Mouse (Mus musculus) brain, embryonic 14.5 days (tissue): ENCODE data around the gene Clnk. TPM values are rescaled to one million over a fixed set of nuclear protein-coding genes. Genes with fewer than 3 reads are reported as not detected.

ENCODE experiments used
- DNase-seq: peaks from one replicate; pipeline ENCODE4 v3.0.0-alpha.2; 2011; ENCODE audit warnings: low read depth
- CTCF ChIP-seq: fragments of 200-500 bp; IDR thresholded peaks from 2 replicates; pipeline ENCODE4 v1.5.1; 2012; ENCODE audit warnings: inconsistent platforms, mild to moderate bottlenecking, moderate library complexity, borderline replicate concordance; ENCODE audit not compliant: insufficient read depth, insufficient read length; ENCODE audit errors: extremely low read depth
- POLR2A ChIP-seq: fragments of 200-500 bp; IDR thresholded peaks from 2 replicates; pipeline ENCODE4 v1.6.1; 2012; ENCODE audit warnings: mild to moderate bottlenecking, inconsistent platforms, borderline replicate concordance; ENCODE audit not compliant: poor library complexity, insufficient read depth, insufficient read length, severe bottlenecking; ENCODE audit errors: extremely low read depth
- polyA plus RNA-seq: library from polyadenylated mRNA; depleted of rRNA; stranded (reverse); fragments of >200 nt; gene quantifications from 2 replicates; pipeline ENCODE4 v1.2.3, GENCODE M21; 2012

The Clnk gene
- polyA plus RNA-seq, 1 experiment, result 0.08 TPM

DNA sequence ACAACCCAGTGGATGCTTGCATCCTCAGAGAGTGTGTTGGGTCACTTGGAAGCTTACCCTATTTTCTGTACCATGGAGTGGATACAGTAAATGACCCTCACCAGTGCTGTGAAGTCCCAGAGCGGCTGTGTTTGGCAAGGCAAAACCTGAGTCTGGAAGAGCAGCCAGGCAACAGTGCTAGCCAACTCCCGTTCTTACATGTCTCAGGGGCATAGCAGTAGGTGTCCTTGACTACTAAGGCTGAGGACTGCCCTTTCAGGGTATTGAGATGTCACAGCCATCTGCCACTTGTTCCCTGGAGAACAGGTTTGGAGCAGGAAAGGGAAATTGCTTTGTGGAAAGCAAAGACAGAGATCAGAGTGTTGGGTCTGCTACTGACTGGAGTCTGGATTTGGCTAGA lies 85.5 kb downstream of the Clnk start:
- no peak for DNase-seq
- TF ChIP-seq CTCF, result no peak
- TF ChIP-seq POLR2A, result no peak

DNA sequence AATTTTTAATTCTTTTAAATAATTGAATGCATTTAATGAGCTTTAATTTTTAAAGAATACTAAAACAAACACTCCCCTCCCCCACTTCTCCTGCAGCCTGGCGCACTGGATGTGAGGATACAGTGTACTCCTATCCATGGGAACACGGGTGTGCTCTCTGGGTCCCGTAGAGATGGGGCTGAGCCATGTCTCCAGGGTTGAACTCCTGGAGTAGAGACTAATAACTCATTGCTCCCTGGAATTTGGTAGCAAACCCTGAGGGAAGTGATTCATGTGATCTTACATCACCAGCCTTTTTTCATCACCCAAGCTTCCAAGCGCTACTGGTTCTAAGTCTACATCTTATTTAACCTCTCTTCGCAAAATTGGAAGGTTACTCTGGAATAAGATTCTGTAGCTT lies 87.8 kb downstream of the Clnk start:
- no peak for TF ChIP-seq CTCF
- TF ChIP-seq POLR2A, result no peak
- no peak for DNase-seq

DNA sequence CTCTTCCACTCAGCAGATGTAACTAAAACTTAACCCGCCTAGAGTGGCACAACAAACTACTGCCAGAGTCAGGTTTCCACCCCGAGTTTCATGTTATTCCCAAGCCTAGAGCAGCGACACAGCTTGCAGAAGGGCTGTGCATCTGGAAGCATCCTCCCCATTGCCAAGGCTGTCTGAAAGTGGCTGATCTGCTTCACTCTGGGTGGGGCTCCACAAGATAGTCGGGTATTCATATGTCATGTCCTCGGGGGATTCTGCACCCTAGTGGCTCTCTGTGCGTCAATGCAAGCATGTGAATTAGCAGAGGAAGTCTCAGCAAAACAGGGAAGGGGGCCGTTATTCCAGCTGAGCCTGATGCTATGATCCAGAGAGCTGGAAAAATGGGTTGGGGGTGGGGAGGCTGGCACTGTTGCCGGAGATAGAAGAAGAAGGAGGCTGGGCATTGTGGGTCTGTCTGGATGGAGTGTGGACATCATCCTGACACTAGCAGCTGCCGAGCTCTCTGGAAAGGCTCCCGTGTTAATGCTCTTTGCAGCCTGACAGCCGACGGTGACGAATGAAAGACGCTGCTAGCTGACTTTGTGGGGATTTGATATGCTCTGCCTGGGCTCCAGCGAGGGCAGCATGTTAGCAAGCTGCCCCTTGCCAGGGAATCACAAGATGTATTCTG lies 88.6 kb downstream of the Clnk start:
- peak; percentile 73 for DNase-seq
- TF ChIP-seq CTCF, result no peak
- TF ChIP-seq POLR2A, result no peak

DNA sequence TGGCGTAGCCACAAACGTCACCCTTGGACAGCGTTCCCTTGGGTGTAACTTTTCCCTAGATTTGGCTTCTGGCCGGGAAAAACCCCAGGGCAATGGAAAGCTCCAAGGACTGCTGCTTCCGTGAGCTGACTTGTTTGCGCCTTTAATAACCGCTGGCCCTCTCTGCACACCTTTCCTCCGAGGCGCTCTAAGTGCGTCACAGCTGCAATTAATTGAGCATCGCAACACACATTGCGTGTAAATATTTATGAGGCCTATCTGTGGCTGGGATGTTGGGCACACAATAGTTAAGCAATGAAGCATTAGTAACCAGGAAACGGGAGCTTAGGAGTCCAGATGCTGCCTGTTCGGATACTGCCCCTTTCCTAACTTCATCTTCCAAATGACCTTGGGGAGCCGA lies 90.5 kb downstream of the Clnk start:
- TF ChIP-seq POLR2A (no peak), CTCF (no peak)
- DNase-seq, result peak; percentile 51

DNA sequence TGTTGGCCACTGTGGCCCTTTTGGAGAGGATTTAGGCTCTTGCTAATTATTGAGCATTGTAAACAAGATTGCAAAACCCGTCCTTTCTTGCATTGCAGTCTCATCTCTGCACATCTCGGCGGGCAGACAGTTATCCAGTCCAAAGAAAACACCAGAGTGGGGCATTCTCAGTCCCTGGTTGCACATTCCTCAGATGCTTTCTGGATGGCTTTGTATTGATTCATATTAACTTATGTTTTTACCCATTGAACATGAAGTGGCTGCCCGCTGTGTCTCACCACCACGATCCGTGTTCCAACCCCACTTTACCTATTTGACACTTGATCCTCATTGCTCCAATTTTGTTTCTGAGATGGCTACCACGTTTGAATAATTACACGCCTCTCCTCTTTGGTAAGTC lies 90.9 kb downstream of the Clnk start:
- no peak for DNase-seq
- no peak for TF ChIP-seq POLR2A
- no peak for TF ChIP-seq CTCF

DNA sequence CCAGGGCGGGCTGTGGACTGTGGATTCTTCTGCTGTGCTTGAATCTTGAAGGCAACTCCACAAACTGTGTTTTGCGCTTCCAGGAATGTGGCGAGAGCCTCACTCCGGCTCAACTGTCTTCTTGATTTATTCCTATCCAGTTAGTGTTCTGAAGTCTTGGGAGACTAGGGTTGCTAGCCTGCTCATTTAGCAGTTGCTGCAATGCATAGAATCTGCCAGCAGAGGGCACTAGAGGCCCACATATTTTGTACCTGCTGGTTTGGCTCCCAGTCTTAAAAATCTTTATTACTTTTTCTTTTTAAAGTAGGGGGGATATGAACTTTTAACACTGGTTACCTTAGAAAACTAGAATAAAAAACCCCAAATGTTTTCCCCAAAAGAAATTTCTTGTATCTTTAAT lies 94.8 kb downstream of the Clnk start:
- peak; percentile 85 for DNase-seq
- TF ChIP-seq CTCF (peak; percentile 86; the same call in 1 of the 2 replicates), POLR2A (no peak)

DNA sequence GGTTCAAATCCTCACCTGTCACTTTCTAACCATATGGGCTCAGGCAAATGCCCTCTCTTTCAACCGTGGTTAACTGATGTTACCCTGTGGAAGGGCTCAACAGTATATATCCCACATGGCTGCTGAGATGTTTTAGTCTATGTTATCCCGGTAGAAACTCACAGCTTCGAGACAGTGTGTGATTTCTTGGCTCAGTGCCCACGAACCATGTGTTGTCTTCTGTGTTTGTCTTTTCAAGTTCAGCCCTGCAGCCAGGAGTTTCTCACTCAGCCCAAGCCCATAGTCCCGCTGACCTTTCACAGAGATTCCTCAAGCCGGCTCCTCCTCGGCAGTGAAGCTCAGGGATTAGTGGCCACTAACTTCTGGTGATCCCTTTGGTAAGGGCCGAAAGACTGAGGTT lies 96.0 kb downstream of the Clnk start:
- DNase-seq, result peak; percentile 64
- TF ChIP-seq CTCF, result no peak
- no peak for TF ChIP-seq POLR2A

DNA sequence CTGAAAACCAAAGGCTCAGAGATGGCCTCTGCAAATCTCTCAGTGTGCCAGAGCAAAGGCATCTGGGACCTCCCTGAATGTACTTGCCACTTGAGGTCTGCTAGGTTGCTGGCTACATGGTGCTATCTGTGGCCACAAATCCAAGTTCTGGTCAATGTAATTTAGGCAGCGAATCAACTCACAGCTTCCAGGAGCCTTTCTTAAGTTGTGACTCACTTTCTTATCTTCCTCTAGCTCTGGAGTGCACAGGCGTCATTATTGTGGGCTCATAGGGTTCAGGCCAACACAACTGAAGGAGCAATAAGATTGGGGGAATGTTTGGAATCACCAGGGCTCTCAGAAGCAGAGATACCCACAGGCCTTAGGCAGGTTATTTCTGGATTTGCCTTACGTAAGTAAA lies 96.6 kb downstream of the Clnk start:
- no peak for TF ChIP-seq CTCF
- no peak for TF ChIP-seq POLR2A
- no peak for DNase-seq

DNA sequence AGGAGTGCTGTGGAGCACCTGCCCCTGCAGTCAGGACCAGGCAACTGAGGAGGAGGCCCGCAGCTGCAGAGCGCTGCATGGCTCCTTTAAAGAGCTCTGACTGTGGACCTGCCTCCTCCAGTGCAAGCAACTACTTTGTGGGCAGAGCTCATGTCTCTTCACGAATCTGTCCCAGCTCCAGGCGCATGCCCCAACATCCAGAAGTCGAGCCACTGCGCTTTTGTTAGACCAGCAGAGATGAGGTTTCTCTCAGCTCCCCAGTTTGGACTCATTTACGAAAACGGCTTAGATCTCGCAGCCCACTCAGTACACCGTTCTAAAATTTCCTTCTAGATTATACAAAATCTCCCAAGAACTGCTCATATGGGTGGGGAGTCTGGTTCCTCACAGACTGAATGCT lies 101.1 kb downstream of the Clnk start:
- no peak for DNase-seq
- TF ChIP-seq CTCF (no peak), POLR2A (no peak)

DNA sequence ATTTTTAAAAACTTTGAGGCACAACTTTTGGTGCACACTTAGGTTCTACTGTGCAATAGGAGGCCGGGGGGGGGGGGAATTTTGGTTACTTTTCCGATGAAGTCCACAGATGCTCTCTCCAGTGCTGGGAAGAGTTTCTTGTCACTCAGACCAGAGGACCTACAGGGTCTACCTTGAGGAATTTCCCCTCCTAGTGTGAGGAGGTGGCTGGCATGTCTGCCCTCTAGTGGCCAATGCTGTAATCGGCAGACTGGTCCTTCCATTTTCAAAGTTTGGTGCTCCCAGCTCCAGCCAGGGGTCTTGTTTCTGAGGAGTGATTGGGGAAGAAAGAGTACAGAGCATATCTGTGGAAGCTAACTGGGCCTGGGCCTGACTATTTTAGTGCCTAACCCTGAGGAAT lies 121.7 kb downstream of the Clnk start:
- DNase-seq, result peak; percentile 43
- TF ChIP-seq POLR2A, result no peak
- TF ChIP-seq CTCF, result peak; percentile 85

DNA sequence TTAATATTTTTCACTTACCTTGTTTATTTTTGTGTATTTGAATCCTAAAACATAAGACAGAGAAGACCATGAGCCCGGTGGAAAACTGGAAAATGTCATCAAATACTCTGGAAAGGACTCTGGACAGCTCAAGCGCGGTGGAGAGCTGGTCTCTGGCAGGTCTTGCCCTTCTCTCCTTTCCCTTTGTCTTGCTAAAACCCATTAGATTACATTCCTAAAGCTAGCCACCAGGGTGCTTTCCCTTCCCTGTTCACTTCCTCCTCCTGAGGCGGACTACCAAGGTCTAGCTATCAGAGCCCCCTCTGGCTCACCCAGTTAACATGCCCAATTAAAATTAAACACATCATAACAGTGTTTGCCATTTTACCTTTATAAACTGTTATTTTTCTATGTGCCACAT lies 123.9 kb downstream of the Clnk start:
- TF ChIP-seq CTCF, result no peak

DNA sequence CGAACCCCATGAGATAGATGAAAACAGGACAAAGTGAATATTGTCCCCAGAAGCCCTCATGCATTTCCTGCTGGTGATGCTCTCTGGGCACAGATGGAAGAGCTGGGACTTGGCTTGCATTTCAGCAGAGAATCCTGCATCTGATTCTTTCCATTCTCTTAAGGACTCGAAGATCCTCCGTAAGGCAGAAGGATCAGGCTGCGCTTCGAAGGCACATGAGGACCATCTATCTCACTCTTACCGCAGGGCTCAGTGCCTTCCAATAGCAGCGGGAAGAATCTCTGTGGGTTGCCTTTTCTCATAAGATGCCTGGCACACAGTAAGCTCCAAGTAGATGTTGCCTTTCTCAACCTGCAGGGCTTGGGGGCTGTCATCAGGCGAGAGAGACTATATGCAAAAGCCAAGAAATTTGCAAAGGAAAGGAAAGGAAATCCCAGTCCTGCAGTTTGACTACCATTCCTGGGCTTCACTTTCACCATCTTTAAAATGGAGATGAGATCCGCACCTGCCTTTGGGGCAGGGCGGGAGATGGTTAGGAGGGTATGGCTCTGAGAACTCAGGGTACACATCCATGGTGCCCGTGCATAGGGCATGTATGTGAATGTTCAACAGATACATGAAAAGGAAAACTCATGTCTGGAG lies 167.6 kb downstream of the Clnk start:
- no peak for DNase-seq
- TF ChIP-seq POLR2A, result no peak
- TF ChIP-seq CTCF, result no peak

More for the DNA sequence above, 123.9 kb downstream of the Clnk start:
- DNase-seq, result no peak
